Mouse (Mus musculus) testis, adult 2 months (tissue): ENCODE results near the gene Yipf2.

Source experiments
- CTCF ChIP-seq: fragments of 200-500 bp; IDR thresholded peaks from 2 replicates; pipeline ENCODE4 v1.5.1; 2012; ENCODE audit warnings: low read depth, mild to moderate bottlenecking, inconsistent platforms, low read length, moderate library complexity; ENCODE audit not compliant: control insufficient read depth, insufficient read depth, insufficient replicate concordance
- POLR2A ChIP-seq: fragments of 200-500 bp; IDR thresholded peaks from 2 replicates; pipeline ENCODE4 v1.6.1; 2012; ENCODE audit warnings: low read depth, mild to moderate bottlenecking, inconsistent platforms, low read length, moderate library complexity; ENCODE audit not compliant: control insufficient read depth

DNA sequence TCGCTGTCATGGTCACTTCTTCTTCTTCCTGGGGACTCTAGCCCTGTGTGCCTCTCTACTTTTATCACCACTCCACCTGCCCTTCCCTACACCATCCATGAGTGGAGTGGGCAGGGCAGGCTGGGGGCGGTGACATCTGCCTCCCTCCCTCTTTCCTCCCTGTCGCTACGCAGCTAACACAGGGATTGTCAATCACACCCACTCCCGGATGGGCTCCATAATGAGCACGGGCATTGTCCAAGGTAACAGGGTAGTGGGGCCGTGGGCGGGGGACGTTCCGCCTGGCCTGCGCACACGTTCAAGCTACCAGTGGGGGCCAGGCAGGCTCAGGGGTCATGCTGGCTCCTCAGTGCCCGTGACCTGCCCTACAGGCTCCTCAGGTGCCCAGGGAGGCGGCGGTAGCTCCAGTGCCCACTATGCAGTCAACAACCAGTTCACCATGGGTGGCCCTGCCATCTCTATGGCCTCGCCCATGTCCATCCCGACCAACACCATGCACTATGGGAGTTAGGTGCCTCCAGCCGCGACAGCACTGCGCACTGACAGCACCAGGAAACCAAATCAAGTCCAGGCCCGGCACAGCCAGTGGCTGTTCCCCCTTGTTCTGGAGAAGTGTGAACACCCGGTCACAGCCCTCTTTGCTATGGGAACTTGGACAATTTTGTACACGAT lies 4.8 kb downstream of the Yipf2 start:
- TF ChIP-seq CTCF, result no peak
- no peak for TF ChIP-seq POLR2A
